Mouse (Mus musculus): ENCODE results near the gene Mitd1.

DNA sequence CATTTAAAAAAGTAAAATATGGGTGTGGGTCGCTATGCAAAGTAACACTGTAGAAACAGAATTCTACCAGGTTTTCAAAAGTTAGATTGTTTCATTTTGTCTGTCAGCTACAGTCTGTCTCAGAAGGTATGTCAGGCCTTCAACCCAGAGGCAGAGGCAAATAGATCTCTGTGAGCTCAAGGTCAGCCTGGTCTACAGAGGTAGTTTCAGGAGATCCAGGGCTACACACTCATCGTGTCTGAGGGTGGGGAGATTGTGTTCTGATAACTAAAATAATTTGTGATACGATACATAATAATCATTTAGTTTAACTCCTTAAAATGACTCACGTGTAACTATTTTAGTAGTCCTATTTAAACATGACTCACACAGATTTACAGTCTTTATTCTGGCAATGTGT is 17.1 kb downstream of the Mitd1 start:
- TF ChIP-seq CTCF (conservative IDR thresholded peaks at IDR 0.05; ENCODE audit: insufficient read depth, insufficient read length, low read depth, low read length) (no peak), POLR2A (IDR thresholded peaks at IDR 0.05; ENCODE audit: low read depth, low read length) (no peak)
